Mouse (Mus musculus) hindbrain, embryonic 16.5 days (tissue): ENCODE data around the gene Vamp4. TPM values are rescaled to one million over a fixed set of nuclear protein-coding genes. Genes with fewer than 3 reads are reported as not detected.

Experiments used
- ATAC-seq: fragments of 200-750 bp; cut with Nextera tagmentation; 2 replicates; pipeline ENCODE4 v1.8.0; 2017; ENCODE audit warnings: moderate TSS enrichment, moderate library complexity
- H3K27ac ChIP-seq: fragments of 300-500 bp; sonication (generic); 2 replicates; pipeline ENCODE4 v1.5.1; 2014; ENCODE audit warnings: low read depth, mild to moderate bottlenecking, control low read depth, low read length, moderate library complexity
- H3K27me3 ChIP-seq: fragments of 300-500 bp; sonication (generic); replicated peaks from 2 replicates; pipeline ENCODE4 v1.6.1; 2014; ENCODE audit warnings: low read length; ENCODE audit not compliant: control insufficient read depth, insufficient read depth
- H3K36me3 ChIP-seq: fragments of 300-500 bp; sonication (generic); 2 replicates; pipeline ENCODE4 v1.6.1; 2014; ENCODE audit warnings: mild to moderate bottlenecking, low read length, moderate library complexity, mixed read lengths; ENCODE audit not compliant: control insufficient read depth, insufficient read depth
- H3K4me1 ChIP-seq: fragments of 300-500 bp; sonication (generic); 2 replicates; pipeline ENCODE4 v1.6.1; 2014; ENCODE audit warnings: low read depth, low read length; ENCODE audit not compliant: control insufficient read depth, insufficient read depth
- H3K4me2 ChIP-seq: fragments of 300-500 bp; sonication (generic); 2 replicates; pipeline ENCODE4 v1.6.1; 2014; ENCODE audit warnings: mild to moderate bottlenecking, low read length, control low read depth, moderate library complexity
- H3K4me3 ChIP-seq: fragments of 300-500 bp; sonication (generic); 2 replicates; pipeline ENCODE4 v1.5.1; 2014; ENCODE audit warnings: mild to moderate bottlenecking, low read length, control low read depth, moderate library complexity
- H3K9ac ChIP-seq: fragments of 300-500 bp; sonication (generic); 2 replicates; pipeline ENCODE4 v1.6.1; 2014; ENCODE audit warnings: low read depth, mild to moderate bottlenecking, control low read depth, low read length, moderate library complexity
- H3K9me3 ChIP-seq: fragments of 300-500 bp; sonication (generic); 2 replicates; pipeline ENCODE4 v1.6.1; 2014; ENCODE audit warnings: mild to moderate bottlenecking, low read length, moderate library complexity; ENCODE audit not compliant: control insufficient read depth
- WGBS: fragments of 180-500 bp; shearing (Covaris S2); extraction: QIAGEN DNeasy Blood & Tissue Kit; methylation state at CpG from one replicate; pipeline ENCODE4 v1.1.7; 2014; 5-methylcytosine and 5-hydroxymethylcytosine counted together
- polyA plus RNA-seq: library from polyadenylated mRNA; unstranded; fragments of >200 nt; fragmentation: Nextera tagmentation; extraction: Ambion mirVana; gene quantifications from 2 replicates; pipeline ENCODE4 v1.2.1, GENCODE M21; 2015

Gene Vamp4
- polyA plus RNA-seq, 1 experiment from 2014 or later, result 90.4 TPM

GRCm38 (mm10) chr1:162582884-162583283, 12.6 kb downstream of the Vamp4 start:
- Histone ChIP-seq H3K27me3 (no peaks in the 10 kb centered on the region), H3K9ac (no peak overlapping the region), H3K4me3 (no peak overlapping the region), H3K9me3 (no peaks in the 10 kb centered on the region), H3K4me2 (no peak overlapping the region), H3K36me3 (peaks cover 12% of the 10 kb centered on the region), H3K4me1 (no peaks in the 10 kb centered on the region), H3K27ac (no peak overlapping the region)
- 82% methylated on average over 2 of the region's 2 CpGs for WGBS
- no peak for ATAC-seq

- H3K4me3 ChIP-seq, result no peak overlapping the region
- no peak overlapping the region for H3K27ac ChIP-seq
- no peaks in the 10 kb centered on the region for H3K4me1 ChIP-seq
- no peak overlapping the region for H3K9ac ChIP-seq
- no peaks in the 10 kb centered on the region for H3K27me3 ChIP-seq
- ATAC-seq, result no peak
- WGBS, result 86% methylated on average over 4 of the region's 4 CpGs
- peaks cover 14% of the 10 kb centered on the region; the same call in 1 of the 2 replicates for H3K36me3 ChIP-seq
- H3K9me3 ChIP-seq, result no peaks in the 10 kb centered on the region
- no peak overlapping the region for H3K4me2 ChIP-seq
These were observed 16.0 kb downstream of the Vamp4 start for GRCm38 (mm10) chr1:162586282-162586681.

GRCm38 (mm10) chr1:162588606-162589005, 18.3 kb downstream of the Vamp4 start:
- Histone ChIP-seq H3K9me3 (no peaks in the 10 kb centered on the region), H3K4me3 (no peak overlapping the region), H3K27ac (no peak overlapping the region), H3K4me1 (no peaks in the 10 kb centered on the region), H3K36me3 (peaks cover 11% of the 10 kb centered on the region), H3K9ac (no peak overlapping the region), H3K27me3 (no peaks in the 10 kb centered on the region), H3K4me2 (no peak overlapping the region)
- ATAC-seq, result no peak
- WGBS, result 63% methylated on average over 3 of the region's 3 CpGs

- no peak overlapping the region for H3K9ac ChIP-seq
- WGBS, result 12% methylated on average over 9 of the region's 9 CpGs
These were observed 19.1 kb downstream of the Vamp4 start for GRCm38 (mm10) chr1:162589443-162589842.

GRCm38 (mm10) chr1:162590415-162590997, 20.2 kb downstream of the Vamp4 start:
- Histone ChIP-seq H3K9ac (no peak overlapping the region), H3K9me3 (no peaks in the 10 kb centered on the region), H3K4me1 (no peaks in the 10 kb centered on the region), H3K27me3 (no peaks in the 10 kb centered on the region), H3K27ac (no peak overlapping the region), H3K36me3 (peaks cover 8% of the 10 kb centered on the region), H3K4me3 (no peak overlapping the region), H3K4me2 (no peak overlapping the region)
- ATAC-seq, result peak; percentile 50; the same call in 1 of the 2 replicates
- 55% methylated on average over 8 of the region's 8 CpGs for WGBS

More at GRCm38 (mm10) chr1:162589443-162589842, 19.1 kb downstream of the Vamp4 start:
- H3K27ac ChIP-seq, result no peak overlapping the region
- peaks cover 8% of the 10 kb centered on the region for H3K36me3 ChIP-seq
- no peak overlapping the region for H3K4me3 ChIP-seq
- H3K9me3 ChIP-seq, result no peaks in the 10 kb centered on the region
- peak; percentile 77 for ATAC-seq
- H3K4me2 ChIP-seq, result no peak overlapping the region
- no peaks in the 10 kb centered on the region for H3K27me3 ChIP-seq
- no peaks in the 10 kb centered on the region for H3K4me1 ChIP-seq

GRCm38 (mm10) chr1:162597379-162598102, 27.2 kb downstream of the Vamp4 start:
- no peak for ATAC-seq
- H3K27me3 ChIP-seq, result no peaks in the 10 kb centered on the region
- H3K4me1 ChIP-seq, result no peaks in the 10 kb centered on the region
- peaks cover 6% of the 10 kb centered on the region; the same call in 1 of the 2 replicates for H3K36me3 ChIP-seq
- no peak overlapping the region for H3K4me2 ChIP-seq
- no peaks in the 10 kb centered on the region for H3K9me3 ChIP-seq
- no peak overlapping the region for H3K4me3 ChIP-seq
- no peak overlapping the region for H3K9ac ChIP-seq
- no peak overlapping the region for H3K27ac ChIP-seq
- WGBS, result 92% methylated on average over 3 of the region's 3 CpGs

- Histone ChIP-seq H3K4me2 (no peak overlapping the region), H3K27me3 (no peaks in the 10 kb centered on the region), H3K9me3 (no peaks in the 10 kb centered on the region), H3K9ac (no peak overlapping the region), H3K36me3 (0 out of 2 replicates have a peak, but pooled peaks cover 6% of the 10 kb centered on the region), H3K4me3 (no peak overlapping the region), H3K4me1 (no peaks in the 10 kb centered on the region), H3K27ac (no peak overlapping the region)
- WGBS, result 94% methylated on average over 5 of the region's 5 CpGs
- no peak for ATAC-seq
These were observed 29.3 kb downstream of the Vamp4 start for GRCm38 (mm10) chr1:162599617-162600016.

GRCm38 (mm10) chr1:162601288-162601687, 31.0 kb downstream of the Vamp4 start:
- peak; percentile 75 for ATAC-seq
- no peak overlapping the region for H3K9ac ChIP-seq
- H3K36me3 ChIP-seq, result 0 out of 2 replicates have a peak, but pooled peaks cover 6% of the 10 kb centered on the region
- H3K27me3 ChIP-seq, result no peaks in the 10 kb centered on the region
- H3K4me1 ChIP-seq, result no peaks in the 10 kb centered on the region
- H3K4me2 ChIP-seq, result no peak overlapping the region
- H3K9me3 ChIP-seq, result no peaks in the 10 kb centered on the region
- no peak overlapping the region for H3K4me3 ChIP-seq
- no peak overlapping the region for H3K27ac ChIP-seq
- WGBS, result 45% methylated on average over 4 of the region's 4 CpGs

- Histone ChIP-seq H3K27me3 (no peaks in the 10 kb centered on the region), H3K36me3 (no peaks in the 10 kb centered on the region), H3K9ac (no peak overlapping the region), H3K9me3 (no peaks in the 10 kb centered on the region), H3K4me3 (no peak overlapping the region), H3K4me2 (no peak overlapping the region), H3K4me1 (no peaks in the 10 kb centered on the region), H3K27ac (no peak overlapping the region)
- ATAC-seq, result no peak
- WGBS, result 10% methylated on average over 1 of the region's 1 CpGs
These were observed 37.8 kb downstream of the Vamp4 start for GRCm38 (mm10) chr1:162608127-162608526.
